Mouse (Mus musculus) hindbrain, embryonic 13.5 days (tissue): ENCODE data around the gene Zfp275. TPM values are rescaled to one million over a fixed set of nuclear protein-coding genes. Genes with fewer than 3 reads are reported as not detected.
"Not testable (repeated sequence)": the region's sequence is repeated elsewhere in the genome, so short reads cannot be mapped to it uniquely, and the experiment has no call there.

Experiments
- ATAC-seq: fragments of 200-750 bp; cut with Nextera tagmentation; 2 replicates; pipeline ENCODE4 v1.8.0; 2017; ENCODE audit warnings: moderate TSS enrichment; ENCODE audit not compliant: low FRiP score
- H3K27ac ChIP-seq: fragments of 300-500 bp; sonication (generic); 2 replicates; pipeline ENCODE4 v1.5.1; 2015; ENCODE audit warnings: inconsistent platforms, mild to moderate bottlenecking, moderate library complexity
- H3K27me3 ChIP-seq: fragments of 300-500 bp; sonication (generic); 2 replicates; pipeline ENCODE4 v1.6.1; 2015; ENCODE audit warnings: mild to moderate bottlenecking, inconsistent platforms
- H3K36me3 ChIP-seq: fragments of 300-500 bp; sonication (generic); 2 replicates; pipeline ENCODE4 v1.6.1; 2015; ENCODE audit warnings: mild to moderate bottlenecking, inconsistent platforms
- H3K4me1 ChIP-seq: fragments of 300-500 bp; sonication (generic); replicated peaks from 2 replicates; pipeline ENCODE4 v1.6.1; 2015; ENCODE audit warnings: inconsistent platforms
- H3K4me2 ChIP-seq: fragments of 300-500 bp; sonication (generic); 2 replicates; pipeline ENCODE4 v1.6.1; 2015; ENCODE audit warnings: inconsistent platforms, mild to moderate bottlenecking, moderate library complexity
- H3K4me3 ChIP-seq: fragments of 300-500 bp; sonication (generic); 2 replicates; pipeline ENCODE4 v1.5.1; 2015; ENCODE audit warnings: mild to moderate bottlenecking, inconsistent platforms
- H3K9ac ChIP-seq: fragments of 300-500 bp; sonication (generic); 2 replicates; pipeline ENCODE4 v1.6.1; 2015; ENCODE audit warnings: mild to moderate bottlenecking, inconsistent platforms
- H3K9me3 ChIP-seq: fragments of 300-500 bp; sonication (generic); 2 replicates; pipeline ENCODE4 v1.6.1; 2016; ENCODE audit warnings: inconsistent platforms
- WGBS: fragments of 180-500 bp; shearing (Covaris S2); methylation state at CpG from one replicate; pipeline ENCODE4 v1.1.7; 2015; 5-methylcytosine and 5-hydroxymethylcytosine counted together
- polyA plus RNA-seq: library from polyadenylated mRNA; unstranded; fragments of >200 nt; fragmentation: Nextera tagmentation; extraction: Ambion mirVana; gene quantifications from 2 replicates; pipeline ENCODE4 v1.2.1, GENCODE M21; 2015

Gene Zfp275
- polyA plus RNA-seq, 1 experiment from 2014 or later, result 10.9 TPM

GRCm38 (mm10) chrX:73356163-73356562 is 13.7 kb downstream of the Zfp275 start:
- ATAC-seq, result no peak
- WGBS, result 95% methylated on average over 2 of the region's 2 CpGs

GRCm38 (mm10) chrX:73356719-73357118 is 14.3 kb downstream of the Zfp275 start:
- Histone ChIP-seq H3K36me3 (peaks cover 57% of the 10 kb centered on the region), H3K27ac (no peak overlapping the region), H3K4me3 (no peak overlapping the region), H3K4me1 (no peaks in the 10 kb centered on the region), H3K9ac (no peak overlapping the region), H3K27me3 (no peaks in the 10 kb centered on the region), H3K4me2 (no peak overlapping the region), H3K9me3 (peaks cover 7% of the 10 kb centered on the region; the same call in 1 of the 2 replicates)
- ATAC-seq, result no peak
- WGBS, result 69% methylated on average over 1 of the region's 1 CpGs

More at GRCm38 (mm10) chrX:73356163-73356562, 13.7 kb downstream of the Zfp275 start:
- Histone ChIP-seq H3K4me1 (no peaks in the 10 kb centered on the region), H3K4me3 (no peak overlapping the region), H3K9ac (no peak overlapping the region), H3K9me3 (peaks cover 7% of the 10 kb centered on the region; the same call in 1 of the 2 replicates), H3K27me3 (no peaks in the 10 kb centered on the region), H3K4me2 (no peak overlapping the region), H3K27ac (no peak overlapping the region), H3K36me3 (peaks cover 63% of the 10 kb centered on the region)

GRCm38 (mm10) chrX:73363291-73363690 is 20.9 kb downstream of the Zfp275 start:
- Histone ChIP-seq H3K9me3 (no peaks in the 10 kb centered on the region), H3K9ac (no peak overlapping the region), H3K4me2 (no peak overlapping the region), H3K36me3 (peaks cover 8% of the 10 kb centered on the region), H3K27me3 (no peaks in the 10 kb centered on the region), H3K4me1 (no peaks in the 10 kb centered on the region), H3K27ac (no peak overlapping the region), H3K4me3 (no peak overlapping the region)
- ATAC-seq, result no peak

- Histone ChIP-seq H3K9me3 (no peaks in the 10 kb centered on the region), H3K4me2 (no peak overlapping the region), H3K4me1 (0 out of 2 replicates have a peak, but pooled peaks cover 3% of the 10 kb centered on the region), H3K27me3 (no peaks in the 10 kb centered on the region), H3K27ac (peak overlapping the region; percentile 53), H3K4me3 (no peak overlapping the region), H3K9ac (no peak overlapping the region), H3K36me3 (no peaks in the 10 kb centered on the region)
- peak; percentile 43; the same call in 1 of the 2 replicates for ATAC-seq
- 64% methylated on average over 6 of the region's 6 CpGs for WGBS
Observed at GRCm38 (mm10) chrX:73384419-73384818, 42.0 kb downstream of the Zfp275 start.

GRCm38 (mm10) chrX:73384924-73385323 is 42.5 kb downstream of the Zfp275 start:
- Histone ChIP-seq H3K9ac (no peak overlapping the region), H3K27ac (peak overlapping the region; percentile 53), H3K4me2 (no peak overlapping the region), H3K36me3 (no peaks in the 10 kb centered on the region), H3K27me3 (no peaks in the 10 kb centered on the region), H3K4me3 (no peak overlapping the region), H3K9me3 (no peaks in the 10 kb centered on the region), H3K4me1 (0 out of 2 replicates have a peak, but pooled peaks cover 3% of the 10 kb centered on the region)
- ATAC-seq, result no peak
- WGBS, result 43% methylated on average over 1 of the region's 1 CpGs

GRCm38 (mm10) chrX:73391481-73391880 is 49.1 kb downstream of the Zfp275 start:
- no peak overlapping the region for H3K4me3 ChIP-seq
- H3K4me1 ChIP-seq, result no peaks in the 10 kb centered on the region
- no peak for ATAC-seq
- H3K9ac ChIP-seq, result no peak overlapping the region
- 87% methylated on average over 4 of the region's 4 CpGs for WGBS
- H3K9me3 ChIP-seq, result no peaks in the 10 kb centered on the region
- H3K36me3 ChIP-seq, result no peaks in the 10 kb centered on the region
- H3K27me3 ChIP-seq, result no peaks in the 10 kb centered on the region
- H3K27ac ChIP-seq, result no peak overlapping the region
- H3K4me2 ChIP-seq, result no peak overlapping the region

- Histone ChIP-seq H3K9me3 (no peaks in the 10 kb centered on the region), H3K9ac (no peak overlapping the region), H3K4me2 (no peak overlapping the region), H3K27me3 (no peaks in the 10 kb centered on the region), H3K4me1 (no peaks in the 10 kb centered on the region), H3K36me3 (no peaks in the 10 kb centered on the region), H3K4me3 (no peak overlapping the region), H3K27ac (no peak overlapping the region)
- no peak for ATAC-seq
- 100% methylated on average over 1 of the region's 1 CpGs for WGBS
Observed at GRCm38 (mm10) chrX:73396446-73396845, 54.0 kb downstream of the Zfp275 start.

GRCm38 (mm10) chrX:73398636-73399035 is 56.2 kb downstream of the Zfp275 start, which contains the start of gene Gm18336:
TSS of gene Gm18336 (minus strand) at chrX:73398736.
- not testable (repeated sequence) for H3K4me1 ChIP-seq, H3K27me3 ChIP-seq, H3K9ac ChIP-seq, H3K36me3 ChIP-seq, H3K4me3 ChIP-seq, H3K9me3 ChIP-seq, ATAC-seq, H3K4me2 ChIP-seq, H3K27ac ChIP-seq
- 71% methylated on average over 2 of the region's 2 CpGs for WGBS

- no peak for ATAC-seq
- 87% methylated on average over 20 of the region's 20 CpGs for WGBS
Observed at GRCm38 (mm10) chrX:73400951-73401350, 58.5 kb downstream of the Zfp275 start.

GRCm38 (mm10) chrX:73401616-73402015 is 59.2 kb downstream of the Zfp275 start:
- Histone ChIP-seq H3K4me2 (no peak overlapping the region), H3K9ac (no peak overlapping the region), H3K4me3 (no peak overlapping the region), H3K9me3 (no peaks in the 10 kb centered on the region), H3K27me3 (no peaks in the 10 kb centered on the region), H3K4me1 (no peaks in the 10 kb centered on the region), H3K36me3 (no peaks in the 10 kb centered on the region), H3K27ac (no peak overlapping the region)
- 95% methylated on average over 12 of the region's 12 CpGs for WGBS
- no peak for ATAC-seq

More at GRCm38 (mm10) chrX:73400951-73401350, 58.5 kb downstream of the Zfp275 start:
- Histone ChIP-seq H3K36me3 (no peaks in the 10 kb centered on the region), H3K4me3 (no peak overlapping the region), H3K27me3 (no peaks in the 10 kb centered on the region), H3K27ac (no peak overlapping the region), H3K4me2 (no peak overlapping the region), H3K4me1 (no peaks in the 10 kb centered on the region), H3K9ac (no peak overlapping the region), H3K9me3 (no peaks in the 10 kb centered on the region)

Other genes with a start within 250 kb of the Zfp275 start
- 3.5 and 5.1 TPM in 2 replicates for gene Xlr3a, start 245.5 kb upstream of the Zfp275 start, polyA plus RNA-seq
- gene Gm14685, start 225.6 kb upstream of the Zfp275 start, polyA plus RNA-seq, result 0.28 and 0.51 TPM in 2 replicates
- gene Xlr5b, start 193.8 kb upstream of the Zfp275 start, polyA plus RNA-seq, result not detected in 2 replicates
- 0.21 and 0.44 TPM in 2 replicates for gene DXBay18, start 193.2 kb upstream of the Zfp275 start, polyA plus RNA-seq
- gene Spin2d, start 165.6 kb upstream of the Zfp275 start, polyA plus RNA-seq, result not detected in 2 replicates
- gene Xlr3b, start 150.4 kb upstream of the Zfp275 start, polyA plus RNA-seq, result 18.9 and 23.1 TPM in 2 replicates
- 0.44 and 1.1 TPM in 2 replicates for gene Xlr4b, start 128.3 kb upstream of the Zfp275 start, polyA plus RNA-seq
- 33.2 and 35.2 TPM in 2 replicates for gene F8a, start 114.3 kb upstream of the Zfp275 start, polyA plus RNA-seq
- 0.30 and 0.79 TPM in 2 replicates for gene Xlr4c, start 99.5 kb upstream of the Zfp275 start, polyA plus RNA-seq
- 0.32 and 0.96 TPM in 2 replicates for gene Xlr3c, start 77.2 kb upstream of the Zfp275 start, polyA plus RNA-seq
- gene Xlr5a, start 49.6 kb upstream of the Zfp275 start, polyA plus RNA-seq, result not detected in 2 replicates
- not detected in 2 replicates for gene Xlr5c, start 49.6 kb upstream of the Zfp275 start, polyA plus RNA-seq
- not detected in 2 replicates for gene Gm45015, start 5.8 kb upstream of the Zfp275 start, polyA plus RNA-seq
- gene Gm18336, start 56.1 kb downstream of the Zfp275 start, polyA plus RNA-seq, result not detected in 2 replicates
- gene Zfp92, start 68.5 kb downstream of the Zfp275 start, polyA plus RNA-seq, result 0.51 and 0.67 TPM in 2 replicates
- gene Trex2, start 92.7 kb downstream of the Zfp275 start, polyA plus RNA-seq, result not detected in 2 replicates
- 73.0 and 73.5 TPM in 2 replicates for gene Haus7, start 116.4 kb downstream of the Zfp275 start, polyA plus RNA-seq
- gene Bgn, start 141.0 kb downstream of the Zfp275 start, polyA plus RNA-seq, result 21.6 and 28.6 TPM in 2 replicates
- 3.6 and 4.2 TPM in 2 replicates for gene Atp2b3, start 160.5 kb downstream of the Zfp275 start, polyA plus RNA-seq